Mouse (Mus musculus) embryonic fibroblast, embryonic 13.5 days (primary cell): ENCODE results near the gene Olfr1180.

Experiments used
- CTCF ChIP-seq: IDR thresholded peaks from 2 replicates; pipeline ENCODE4 v1.5.1; 2011; ENCODE audit warnings: mild to moderate bottlenecking, control low read depth, low read length, moderate library complexity, borderline replicate concordance; ENCODE audit not compliant: insufficient read depth
- POLR2A ChIP-seq: IDR thresholded peaks from 2 replicates; pipeline ENCODE4 v1.6.1; 2011; ENCODE audit warnings: low read depth, mild to moderate bottlenecking, control low read depth, low read length, moderate library complexity

- no peak for TF ChIP-seq CTCF
- TF ChIP-seq POLR2A = no peak
These were observed 7.1 kb upstream of the Olfr1180 start, which contains the start of gene Olfr1181 for GRCm38 (mm10) chr2:88426071-88426470.
